Mouse (Mus musculus) spleen, adult 2 months (tissue): Measurements from ENCODE around the gene Phgr1.

Source experiments
- CTCF ChIP-seq: fragments of 200-500 bp; IDR thresholded peaks from 2 replicates; pipeline ENCODE4 v1.5.1; 2011; ENCODE audit warnings: mild to moderate bottlenecking, inconsistent platforms; ENCODE audit not compliant: insufficient read depth, insufficient read length, insufficient replicate concordance; ENCODE audit errors: extremely low read depth
- POLR2A ChIP-seq: fragments of 200-500 bp; IDR thresholded peaks from 2 replicates; pipeline ENCODE4 v1.6.1; 2011; ENCODE audit warnings: low read depth, low read length, inconsistent platforms

GRCm38 (mm10) chr2:118766041-118767033, 6.2 kb upstream of the Phgr1 start:
- TF ChIP-seq CTCF (no peak), POLR2A (no peak)
